In the genomic region with DNA sequence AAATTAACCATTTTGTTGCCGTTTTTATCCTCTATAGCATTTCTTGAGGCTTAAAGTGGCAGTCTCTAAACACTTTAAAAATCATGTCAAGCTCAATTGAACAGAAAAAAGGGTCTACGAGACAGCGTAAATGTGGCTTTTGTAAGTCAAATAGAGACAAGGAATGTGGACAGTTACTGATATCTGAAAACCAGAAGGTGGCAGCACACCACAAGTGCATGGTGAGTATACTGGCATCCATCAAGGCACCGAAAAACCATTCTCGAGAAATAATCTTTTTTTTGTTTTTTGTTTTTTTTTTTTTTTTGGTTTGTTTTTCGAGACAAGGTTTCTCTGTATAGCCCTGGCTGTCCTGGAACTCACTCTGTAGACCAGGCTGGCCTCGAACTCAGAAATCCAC, we compare ENCODE assay signal across 18 mouse cellular contexts. TPM values are rescaled to one million over a fixed set of nuclear protein-coding genes. Genes with fewer than 3 reads are reported as not detected.
A peak's percentile ranks its signal among the peaks of the same experiment; 100 is the strongest.
DNase-seq lines count a peak whose midpoint lies in the region; ATAC-seq and TF ChIP-seq lines count a peak whose summit lies in the region.
"Had no signal": no experiment of that assay in that cellular context is flagged by ENCODE, and none has a peak within 500 bp of the region (broad histone marks: within the 10 kb centered on the region; RNA-seq: fewer than 3 reads in every experiment).

No protein-coding gene starts in this region.

- WGBS in heart, postnatal 0 days, result 66% methylated on average over 7 of the region's 7 CpGs
- WGBS in liver, postnatal 0 days (ENCODE audit: insufficient replicate concordance), result 63% methylated on average over 7 of the region's 7 CpGs
- WGBS in liver, embryonic 11.5 days, result 67% methylated on average over 5 of the region's 7 CpGs

- no peaks in the 10 kb centered on the region for H3K9me3 ChIP-seq in heart, postnatal 0 days (replicated peaks; ENCODE audit: control insufficient read depth, low read length)
- no peaks in the 10 kb centered on the region for H3K9me3 ChIP-seq in liver, postnatal 0 days (ENCODE audit: low read length)
- no peaks in the 10 kb centered on the region for H3K9me3 ChIP-seq in liver, embryonic 11.5 days (ENCODE audit: control insufficient read depth, low read length)
- H3K9me3 ChIP-seq: embryonic facial prominence, embryonic 12.5 days; forebrain, embryonic 10.5 days; heart, embryonic 10.5 days; liver, embryonic 15.5 days had no signal

- H3K4me1 ChIP-seq in heart, postnatal 0 days (ENCODE audit: control insufficient read depth, insufficient read depth), result no peaks in the 10 kb centered on the region
- no peaks in the 10 kb centered on the region for H3K4me1 ChIP-seq in liver, postnatal 0 days (ENCODE audit: insufficient read depth)
- no peaks in the 10 kb centered on the region for H3K4me1 ChIP-seq in liver, embryonic 11.5 days (replicated peaks; ENCODE audit: control insufficient read depth, insufficient read depth, low read length)
- H3K4me1 ChIP-seq: embryonic facial prominence, embryonic 12.5 days; heart, embryonic 10.5 days had no signal

- H3K27me3 ChIP-seq in heart, postnatal 0 days (ENCODE audit: control insufficient read depth, insufficient read depth, low read length), result no peaks in the 10 kb centered on the region
- no peaks in the 10 kb centered on the region for H3K27me3 ChIP-seq in liver, postnatal 0 days (ENCODE audit: insufficient read depth, low read length)
- H3K27me3 ChIP-seq in liver, embryonic 11.5 days (replicated peaks; ENCODE audit: control insufficient read depth, insufficient read depth, low read length), result no peaks in the 10 kb centered on the region
- H3K27me3 ChIP-seq: embryonic facial prominence, embryonic 12.5 days; liver, embryonic 15.5 days had no signal

- no peak overlapping the region for H3K4me2 ChIP-seq in heart, postnatal 0 days (ENCODE audit: low read depth, low read length)
- no peak overlapping the region for H3K4me2 ChIP-seq in liver, postnatal 0 days (ENCODE audit: low read depth, low read length)
- H3K4me2 ChIP-seq in liver, embryonic 11.5 days, result no peak overlapping the region
- H3K4me2 ChIP-seq: embryonic facial prominence, embryonic 12.5 days; liver, embryonic 15.5 days had no signal

- DNase-seq in heart, postnatal 0 days (ENCODE audit: low spot score), result no peak
- DNase-seq in heart, adult 9 months (ENCODE audit: low spot score in 2 of 2), result no peak
- no peak for DNase-seq in liver, postnatal 0 days
- no peak for DNase-seq in liver, embryonic 11.5 days (ENCODE audit: low spot score)
- peak; percentile 47 for DNase-seq in CD4-positive helper T cell, adult 2 months (ENCODE audit: low read depth, low spot score)
- DNase-seq in brain, embryonic 14.5 days (ENCODE audit: low read depth), result peak; percentile 29
- DNase-seq in yolk sac, embryonic 10.5 days (ENCODE audit: low spot score), result no peak
- no peak for DNase-seq in left cerebral cortex, adult 18-20 months (ENCODE audit: low spot score in 2 of 2)
- DNase-seq: adrenal gland, postnatal 14 days; cerebellum, postnatal 25 days; heart, postnatal 4 days; kidney, adult 11 months; left cerebral cortex, postnatal 4 days; thymus, adult 2 months had no signal

- H3K9ac ChIP-seq in heart, postnatal 0 days (replicated peaks; ENCODE audit: low read depth, low read length), result no peak overlapping the region
- no peak overlapping the region for H3K9ac ChIP-seq in liver, postnatal 0 days (replicated peaks)
- H3K9ac ChIP-seq in liver, embryonic 11.5 days (ENCODE audit: low read depth, low read length), result no peak overlapping the region
- H3K9ac ChIP-seq: embryonic facial prominence, embryonic 12.5 days; liver, embryonic 15.5 days had no signal

- no peaks in the 10 kb centered on the region for H3K36me3 ChIP-seq in heart, postnatal 0 days (replicated peaks; ENCODE audit: control insufficient read depth, insufficient read depth, low read length)
- H3K36me3 ChIP-seq in liver, postnatal 0 days (replicated peaks; ENCODE audit: insufficient read depth, low read length), result no peaks in the 10 kb centered on the region
- no peaks in the 10 kb centered on the region for H3K36me3 ChIP-seq in liver, embryonic 11.5 days (ENCODE audit: control insufficient read depth, insufficient read depth, low read length)
- H3K36me3 ChIP-seq: embryonic facial prominence, embryonic 12.5 days; heart, embryonic 10.5 days; liver, embryonic 15.5 days had no signal

- no peak for TF ChIP-seq POLR2A in brain, embryonic 14.5 days (IDR thresholded peaks at IDR 0.05; ENCODE audit: borderline replicate concordance, extremely low read depth, insufficient read depth, insufficient read length, poor library complexity, severe bottlenecking)

- TF ChIP-seq CTCF in heart, postnatal 0 days (IDR thresholded peaks at IDR 0.05; ENCODE audit: low read depth), result peak; percentile 14; the same call in 1 of the 2 replicates
- TF ChIP-seq CTCF in liver, postnatal 0 days (IDR thresholded peaks at IDR 0.05; ENCODE audit: low read depth), result peak; percentile 43
- TF ChIP-seq CTCF in brain, embryonic 14.5 days (IDR thresholded peaks at IDR 0.05; ENCODE audit: borderline replicate concordance, extremely low read depth, insufficient read depth, insufficient read length), result peak; percentile 29; the same call in 1 of the 2 replicates

- H3K27ac ChIP-seq in heart, postnatal 0 days (ENCODE audit: low read depth), result no peak overlapping the region
- H3K27ac ChIP-seq in liver, postnatal 0 days (ENCODE audit: low read depth), result no peak overlapping the region
- H3K27ac ChIP-seq in liver, embryonic 11.5 days (ENCODE audit: low read depth, low read length), result no peak overlapping the region
- H3K27ac ChIP-seq: embryonic facial prominence, embryonic 12.5 days; forebrain, embryonic 10.5 days; heart, embryonic 10.5 days; liver, embryonic 15.5 days had no signal

- TF ChIP-seq EP300 in heart, postnatal 0 days (IDR thresholded peaks at IDR 0.05; ENCODE audit: low read depth), result no peak
- TF ChIP-seq EP300 in liver, postnatal 0 days (IDR thresholded peaks at IDR 0.05; ENCODE audit: low read depth), result no peak

- no peak overlapping the region for H3K4me3 ChIP-seq in heart, postnatal 0 days (ENCODE audit: low read depth, low read length)
- H3K4me3 ChIP-seq in liver, postnatal 0 days (ENCODE audit: low read depth, low read length), result no peak overlapping the region
- no peak overlapping the region for H3K4me3 ChIP-seq in liver, embryonic 11.5 days (ENCODE audit: low read depth, low read length)
- H3K4me3 ChIP-seq: embryonic facial prominence, embryonic 12.5 days; forebrain, embryonic 10.5 days; heart, embryonic 10.5 days; liver, embryonic 15.5 days had no signal

- no peak for ATAC-seq in heart, postnatal 0 days (ENCODE audit: insufficient read depth, low read depth)
- ATAC-seq in liver, postnatal 0 days, result no peak
- no peak for ATAC-seq in liver, embryonic 11.5 days (replicated peaks; ENCODE audit: low FRiP score)

RNA-seq across cellular contexts. Expression of a gene that starts 4.5 kb away (rescaled TPM):
- total RNA-seq in heart, postnatal 0 days (2014; rRNA removed; ENCODE audit: low replicate concordance), result 2.1 and 4.5 TPM in 2 replicates
- polyA plus RNA-seq in heart, postnatal 0 days (2015; fragmentation: Nextera tagmentation; extraction: Ambion mirVana), result 5.9 and 6.2 TPM in 2 replicates
- 3.7 and 4.2 TPM in 2 replicates for polyA plus RNA-seq in liver, postnatal 0 days (2015; fragmentation: Nextera tagmentation; extraction: Ambion mirVana)
- 29.7 and 35.0 TPM in 2 replicates for polyA plus RNA-seq in liver, embryonic 11.5 days (2014; fragmentation: Nextera tagmentation; extraction: Ambion mirVana)
- polyA plus RNA-seq in brain, embryonic 14.5 days (2012; rRNA removed), result 54.4 and 55.7 TPM in 2 replicates
- total RNA-seq in left cerebral cortex, adult 18-20 months (2021), result 10 to 100 TPM; 18.2 to 18.6 TPM

Comparison
In these comparisons a context has a peak if more than half of its experiments do, and no peak if none do; other contexts are left out.
1. DNase-seq: peak in CD4-positive helper T cell, adult 2 months (single experiment) and brain, embryonic 14.5 days (single experiment); none in heart, postnatal 0 days (single experiment), heart, adult 9 months (0 of 2), liver, postnatal 0 days (single experiment), liver, embryonic 11.5 days (single experiment), yolk sac, embryonic 10.5 days (single experiment) and left cerebral cortex, adult 18-20 months (0 of 2).
2. Peak in every context shown above with its lines, with median percentiles within 50 percentile points of each other: CTCF ChIP-seq.